Mouse (Mus musculus) midbrain, embryonic 12.5 days (tissue): ENCODE measurements around the gene Rbmy. TPM values are rescaled to one million over a fixed set of nuclear protein-coding genes. Genes with fewer than 3 reads are reported as not detected.
"Not testable (repeated sequence)": the region's sequence is repeated elsewhere in the genome, so short reads cannot be mapped to it uniquely, and the experiment has no call there.

ENCODE experiments used
- ATAC-seq: fragments of 200-750 bp; cut with Nextera tagmentation; 2 replicates; pipeline ENCODE4 v1.8.0; 2017; ENCODE audit warnings: low read depth, moderate TSS enrichment, moderate library complexity; ENCODE audit not compliant: low FRiP score
- H3K27ac ChIP-seq: fragments of 300-500 bp; sonication (generic); replicated peaks from 2 replicates; pipeline ENCODE4 v1.5.1; 2016; ENCODE audit warnings: mild to moderate bottlenecking
- H3K27me3 ChIP-seq: fragments of 300-500 bp; sonication (generic); 2 replicates; pipeline ENCODE4 v1.6.1; 2016; ENCODE audit warnings: mild to moderate bottlenecking
- H3K36me3 ChIP-seq: fragments of 300-500 bp; sonication (generic); 2 replicates; pipeline ENCODE4 v1.6.1; 2016
- H3K4me1 ChIP-seq: fragments of 300-500 bp; sonication (generic); 2 replicates; pipeline ENCODE4 v1.6.1; 2016
- H3K4me2 ChIP-seq: fragments of 300-500 bp; sonication (generic); replicated peaks from 2 replicates; pipeline ENCODE4 v1.6.1; 2016; ENCODE audit warnings: mild to moderate bottlenecking, moderate library complexity
- H3K4me3 ChIP-seq: fragments of 300-500 bp; sonication (generic); 2 replicates; pipeline ENCODE4 v1.5.1; 2016; ENCODE audit warnings: mild to moderate bottlenecking
- H3K9ac ChIP-seq: fragments of 300-500 bp; sonication (generic); replicated peaks from 2 replicates; pipeline ENCODE4 v1.6.1; 2016; ENCODE audit warnings: mild to moderate bottlenecking, moderate library complexity
- H3K9me3 ChIP-seq: fragments of 300-500 bp; sonication (generic); 2 replicates; pipeline ENCODE4 v1.6.1; 2016; ENCODE audit warnings: mild to moderate bottlenecking
- WGBS: fragments of 180-500 bp; shearing (Covaris S2); methylation state at CpG from one replicate; pipeline ENCODE4 v1.1.7; 2016; 5-methylcytosine and 5-hydroxymethylcytosine counted together
- polyA plus RNA-seq: library from polyadenylated mRNA; unstranded; fragments of >200 nt; fragmentation: Nextera tagmentation; extraction: Ambion mirVana; gene quantifications from 2 replicates; pipeline ENCODE4 v1.2.1, GENCODE M21; 2016

Gene Rbmy
- not detected in 2 replicates for polyA plus RNA-seq

DNA sequence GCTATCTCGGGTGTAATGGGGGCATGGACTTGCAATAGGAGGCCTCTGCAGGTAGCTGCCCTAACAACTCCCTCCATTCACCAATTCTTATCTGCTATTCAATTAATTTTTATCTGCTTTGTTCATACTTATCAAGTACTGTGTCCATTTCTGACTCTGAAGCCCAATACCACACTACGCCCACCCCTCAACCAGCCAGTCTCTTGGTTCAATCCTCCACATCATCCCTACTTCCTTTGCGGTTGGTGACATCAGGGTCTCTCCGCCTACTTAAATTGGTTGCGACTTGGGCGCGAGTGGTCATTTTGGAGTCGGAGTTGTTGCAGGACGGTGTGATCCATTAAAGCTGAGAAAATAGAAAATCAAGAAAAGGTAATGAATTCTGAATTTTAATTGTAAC, at the start of gene Rbmy, which contains the start of gene Gm10256:
Rbmy (plus strand) TSS at position 301 of the 400 bp plus-strand sequence.
Gm10256 (plus strand) TSS at position 320 of the 400 bp plus-strand sequence.
- not testable (repeated sequence) for H3K4me2 ChIP-seq, H3K9me3 ChIP-seq, H3K4me1 ChIP-seq, H3K36me3 ChIP-seq, H3K27ac ChIP-seq, H3K27me3 ChIP-seq, ATAC-seq, H3K4me3 ChIP-seq, H3K9ac ChIP-seq
- no CpG with 5 or more reads among the region's 9 CpGs for WGBS

- not testable (repeated sequence) for H3K9me3 ChIP-seq, ATAC-seq, H3K27ac ChIP-seq, H3K4me2 ChIP-seq, H3K9ac ChIP-seq, H3K27me3 ChIP-seq, H3K36me3 ChIP-seq, H3K4me3 ChIP-seq, H3K4me1 ChIP-seq
- WGBS: no CpG with 5 or more reads among the region's 8 CpGs
Observed at GRCm38 (mm10) chrY:2796105-2796504, 34.4 kb upstream of the Rbmy start, which contains the start of gene Gm4064. TSS of gene Gm4064 (minus strand) at chrY:2796205.

Other genes starting within 250 kb of the Rbmy start
- gene H2al2c, start 231.6 kb upstream of the Rbmy start, polyA plus RNA-seq: not detected in 2 replicates
- gene Sry, start 167.0 kb upstream of the Rbmy start, polyA plus RNA-seq: not detected in 2 replicates
- gene H2al2b, start 110.0 kb upstream of the Rbmy start, polyA plus RNA-seq: not detected in 2 replicates
- gene Gm4064, start 34.5 kb upstream of the Rbmy start, polyA plus RNA-seq: not detected in 2 replicates
- gene Gm10256, start within 50 bp of the Rbmy start, polyA plus RNA-seq: not detected in 2 replicates
- gene Gm10352, start 70.3 kb downstream of the Rbmy start, polyA plus RNA-seq: not detected in 2 replicates
- gene Gm29289, start 101.9 kb downstream of the Rbmy start, polyA plus RNA-seq: not detected in 2 replicates